Mouse (Mus musculus) WW6 (cell line): ENCODE data around the gene Scd3.
"Not testable (repeated sequence)": the region's sequence is repeated elsewhere in the genome, so short reads cannot be mapped to it uniquely, and the experiment has no call there.

Experiments
- DNase-seq: peaks from one replicate; pipeline ENCODE4 v3.0.0-alpha.2; 2013; ENCODE audit warnings: low read depth, low spot score

Scd3 gene

DNA sequence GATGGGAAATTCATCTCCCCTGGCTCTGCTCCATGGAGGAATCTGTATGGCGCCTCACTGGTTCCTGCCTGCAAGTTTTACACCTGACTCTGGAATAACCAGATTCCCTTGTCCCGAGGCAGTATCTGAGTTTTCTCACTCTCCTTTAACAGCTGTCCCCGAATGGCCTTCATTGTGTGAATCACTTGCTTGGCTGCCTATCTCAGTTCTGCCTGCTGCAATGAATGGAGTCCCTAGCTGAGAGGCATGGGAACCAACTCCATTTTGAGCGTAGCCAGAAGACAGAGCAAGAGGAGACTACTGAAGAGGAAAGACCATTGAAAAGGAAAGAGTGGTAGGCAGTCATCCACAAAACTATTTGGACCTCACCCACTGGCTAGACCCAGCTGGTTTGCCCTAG, 70.6 kb downstream of the Scd3 start:
- no peak for DNase-seq

GRCm38 (mm10) chr19:44274452-44274851, 71.4 kb downstream of the Scd3 start:
- no peak for DNase-seq

GRCm38 (mm10) chr19:44275418-44275817, 72.3 kb downstream of the Scd3 start:
- DNase-seq: no peak

GRCm38 (mm10) chr19:44276861-44277260, 73.8 kb downstream of the Scd3 start:
- no peak for DNase-seq

DNA sequence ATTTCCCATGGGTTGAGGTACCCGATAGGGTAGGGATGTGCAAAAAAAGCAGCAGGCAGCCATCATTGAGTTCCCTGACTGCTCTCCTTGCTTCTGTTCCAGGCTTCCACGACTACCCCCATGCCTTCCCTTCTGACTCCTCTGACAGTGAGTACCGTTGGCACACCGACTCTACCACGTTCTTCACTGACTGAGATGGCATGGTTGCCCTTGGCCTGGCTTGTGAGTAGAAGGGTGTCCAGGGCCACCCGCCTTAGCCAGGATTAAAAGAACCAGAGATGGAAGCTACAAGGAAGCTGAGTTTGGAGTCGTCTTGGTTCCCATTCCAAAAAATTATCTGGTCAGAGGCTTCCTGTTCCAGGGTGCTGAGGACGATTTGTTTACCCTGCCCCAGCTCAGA, 74.9 kb downstream of the Scd3 start:
- no peak for DNase-seq

DNA sequence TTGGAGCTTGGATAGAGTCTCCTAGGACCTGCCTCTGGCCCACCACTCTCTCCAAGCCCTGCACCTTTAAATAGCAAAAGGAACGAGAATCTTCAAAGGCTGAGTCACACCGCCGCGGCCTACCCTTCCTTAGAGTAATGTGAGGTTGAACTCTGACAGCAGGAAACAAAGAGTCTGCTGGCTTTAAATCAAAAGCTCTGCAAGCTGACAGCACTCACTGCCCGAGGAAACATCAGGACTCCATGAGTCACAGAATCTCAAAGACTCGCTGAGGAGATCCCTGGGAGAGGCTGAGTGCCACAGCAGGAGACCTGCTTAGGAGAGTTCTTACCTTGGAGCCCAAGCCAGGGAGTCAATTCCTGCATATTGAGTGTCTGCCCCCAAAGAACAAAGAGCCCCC, 77.7 kb downstream of the Scd3 start:
- no peak for DNase-seq

DNA sequence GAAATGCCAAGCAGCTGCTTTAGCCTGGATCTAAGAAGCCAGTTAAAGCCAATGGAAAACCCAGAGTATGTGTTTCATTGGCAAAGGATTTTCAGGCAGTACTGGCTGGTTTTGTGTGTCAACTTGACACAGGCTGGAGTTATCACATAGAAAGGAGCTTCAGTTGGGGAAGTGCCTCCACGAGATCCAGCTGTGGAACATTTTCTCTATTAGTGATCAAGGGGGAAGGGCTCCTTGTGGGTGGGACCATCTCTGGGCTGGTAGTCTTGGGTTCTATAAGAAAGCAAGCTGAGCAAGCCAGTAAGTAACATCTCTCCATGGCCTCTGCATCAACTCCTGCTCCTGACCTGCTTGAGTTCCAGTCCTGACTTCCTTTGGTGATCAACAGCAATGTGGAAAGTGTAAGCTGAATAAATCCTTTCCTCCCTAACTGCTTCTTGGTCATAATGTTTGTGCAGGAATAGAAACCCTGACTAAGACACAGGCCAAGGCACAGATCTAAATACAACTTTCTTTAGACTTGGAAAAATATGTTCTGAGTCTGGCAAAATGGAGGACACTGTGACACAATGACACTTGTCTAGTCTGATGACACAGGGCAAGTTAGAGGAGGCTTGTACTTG, 78.9 kb downstream of the Scd3 start:
- DNase-seq: not testable (repeated sequence)

DNA sequence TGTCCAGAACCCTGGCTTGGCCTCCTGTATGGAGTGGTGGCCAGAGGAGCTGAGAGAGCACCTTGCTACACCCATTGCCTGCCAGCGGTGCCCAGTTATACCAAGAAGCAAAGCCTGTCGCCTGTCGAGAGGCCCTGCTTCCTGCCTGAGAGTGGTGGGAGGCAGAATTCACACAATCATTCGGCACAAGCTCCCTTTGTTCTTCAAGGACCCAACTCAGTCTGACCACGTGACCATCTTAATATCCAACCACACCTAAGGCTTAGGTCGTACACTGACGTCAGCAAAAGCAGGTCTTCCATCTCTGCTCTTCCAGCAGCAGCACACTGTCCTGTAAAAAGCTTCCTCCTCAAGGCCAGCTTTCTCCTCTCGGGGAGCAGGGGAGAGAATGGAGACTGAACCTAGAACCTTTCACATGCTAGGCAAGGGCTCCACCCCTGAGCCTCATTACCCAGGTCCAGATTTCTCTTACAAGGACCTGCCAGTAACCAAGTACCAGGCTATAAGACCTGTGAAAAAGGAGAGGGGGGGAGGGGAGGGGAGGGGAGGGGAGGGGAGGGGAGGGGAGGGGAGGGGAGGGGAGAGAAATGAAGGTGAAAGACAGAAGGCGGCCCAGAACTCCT, 79.6 kb downstream of the Scd3 start:
- no peak for DNase-seq

DNA sequence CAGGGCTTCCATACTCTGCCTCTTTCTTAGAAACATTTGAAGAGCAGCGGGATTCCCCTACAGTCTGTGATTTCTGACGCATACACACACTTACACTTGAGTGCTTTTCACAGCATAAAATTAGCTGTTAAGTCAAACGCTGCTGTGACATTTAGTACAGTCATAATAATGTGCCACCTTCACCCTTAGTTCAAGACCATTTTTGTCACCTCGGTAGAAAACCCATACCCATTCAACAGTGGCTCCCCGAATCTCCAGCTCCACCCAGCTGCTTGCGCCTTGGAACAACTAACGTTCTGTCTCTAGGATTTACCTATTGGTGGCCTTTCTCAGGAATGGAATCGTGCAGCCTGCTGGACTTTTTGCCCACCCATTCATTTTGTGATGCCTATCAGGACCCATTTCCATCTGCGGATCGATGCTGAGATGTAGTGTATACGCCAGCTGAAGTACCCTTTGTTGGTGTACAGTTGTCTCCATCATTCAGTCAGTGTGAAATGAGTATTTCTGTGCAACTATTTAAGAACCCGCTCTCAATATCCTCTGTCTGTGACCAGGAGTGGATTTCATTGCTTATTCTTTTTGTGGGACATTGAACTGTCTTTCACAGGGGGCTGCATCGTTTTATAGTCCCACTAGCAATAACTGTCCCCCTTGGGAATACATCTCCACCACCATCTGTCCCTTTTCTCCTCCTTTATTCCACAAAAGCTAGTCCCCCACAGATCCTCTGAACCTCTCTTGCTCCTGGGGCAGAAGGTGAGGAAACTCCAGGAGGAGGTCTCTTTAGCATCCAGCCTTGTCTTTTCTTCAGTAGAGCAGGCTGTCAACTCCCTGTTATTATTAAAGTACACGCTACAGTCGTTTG, 80.3 kb downstream of the Scd3 start:
- no peak for DNase-seq

DNA sequence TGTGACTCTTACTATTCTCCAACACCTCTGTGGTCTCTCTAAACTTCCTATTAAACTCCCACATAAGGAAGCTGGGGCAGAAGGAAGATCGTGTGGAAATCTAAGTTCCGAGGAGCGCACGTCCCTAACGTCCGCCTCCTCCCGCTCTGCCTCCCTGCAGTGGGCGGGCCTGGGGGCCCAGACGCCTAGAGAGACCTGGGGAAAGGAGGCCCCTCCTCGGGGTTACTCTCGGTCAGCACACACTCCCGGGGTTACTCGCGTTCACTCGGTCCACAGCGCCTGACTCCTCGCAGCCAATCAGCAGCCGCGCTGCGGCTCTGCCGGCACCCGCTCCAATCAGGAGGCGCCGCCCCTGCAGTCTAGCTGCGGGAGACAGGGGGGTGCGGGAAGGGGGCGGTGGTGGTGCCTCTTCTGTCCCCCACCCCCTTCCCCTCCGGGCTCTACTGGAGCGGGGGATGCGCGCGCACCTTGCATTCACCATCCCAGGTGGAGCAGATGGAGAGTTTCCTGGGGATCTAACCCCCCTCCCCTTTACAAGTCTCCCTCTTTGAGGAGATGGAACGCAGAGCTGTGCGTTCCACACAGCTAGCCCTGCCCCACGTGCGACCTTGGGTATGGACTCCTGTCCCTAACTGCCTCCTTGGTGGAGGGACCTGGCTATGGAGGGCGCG, 81.1 kb downstream of the Scd3 start:
- DNase-seq: peak; percentile 97

DNA sequence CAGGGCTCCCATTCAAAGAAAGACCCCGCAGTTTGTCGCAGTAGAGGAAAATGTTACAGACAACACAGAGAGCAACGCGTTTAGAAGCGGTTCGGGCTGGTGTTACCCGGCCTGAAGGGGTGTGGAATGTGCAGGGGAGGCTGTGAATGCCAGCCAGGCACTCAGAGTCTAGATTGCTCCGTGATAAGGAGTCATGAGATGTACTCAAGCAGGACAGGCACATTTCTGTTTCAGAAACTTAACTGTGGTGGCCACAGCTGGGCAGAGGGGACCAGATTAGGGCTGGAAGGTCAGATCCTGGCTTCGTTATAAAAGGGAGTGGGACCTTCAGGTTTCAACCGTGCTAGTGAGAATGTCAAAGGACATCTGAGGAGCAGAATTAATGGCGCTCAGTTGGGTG, 81.7 kb downstream of the Scd3 start:
- no peak for DNase-seq

GRCm38 (mm10) chr19:44285554-44285953, 82.5 kb downstream of the Scd3 start:
- DNase-seq: no peak

- no peak for DNase-seq
Measured at GRCm38 (mm10) chr19:44286109-44286508, 83.0 kb downstream of the Scd3 start.

DNA sequence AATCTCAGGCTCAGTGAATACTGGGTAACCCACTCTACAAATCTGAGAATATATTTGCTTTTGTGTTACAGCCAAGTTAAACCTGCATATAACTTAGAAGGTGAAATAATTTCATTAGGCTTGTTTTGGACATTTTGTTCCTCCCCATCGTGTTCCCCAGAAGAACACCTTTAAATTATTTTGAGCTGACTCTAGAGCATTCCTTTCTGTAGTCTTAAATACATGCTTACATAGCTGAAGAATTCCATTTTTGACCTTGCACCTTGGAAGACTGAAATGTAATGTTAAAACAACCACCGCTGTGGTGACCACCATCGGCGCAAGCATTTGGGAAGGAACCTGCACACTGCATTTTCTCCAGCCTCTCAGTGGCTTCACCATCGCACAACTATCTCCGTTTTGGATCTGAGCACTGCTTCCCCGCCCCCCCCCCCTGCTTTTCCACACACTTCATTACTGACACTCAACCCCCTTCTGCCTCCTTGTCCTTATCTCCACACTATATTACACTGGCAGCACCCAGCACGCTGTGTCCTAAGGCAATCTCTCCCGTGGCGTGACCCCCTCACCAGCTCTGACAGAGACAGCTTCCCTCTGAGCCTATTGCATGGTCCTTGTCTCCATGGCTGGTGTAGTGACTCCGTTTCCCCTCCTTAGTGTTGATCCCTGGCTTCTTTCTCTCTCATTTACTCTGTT, 84.5 kb downstream of the Scd3 start:
- DNase-seq: no peak

- DNase-seq: no peak
Measured at GRCm38 (mm10) chr19:44292083-44292482, 89.0 kb downstream of the Scd3 start.

- DNase-seq: no peak
Measured at GRCm38 (mm10) chr19:44292483-44292882, 89.4 kb downstream of the Scd3 start.

- no peak for DNase-seq
Measured at GRCm38 (mm10) chr19:44292941-44293768, 90.1 kb downstream of the Scd3 start, which contains the start of gene Scd2. Gene Scd2 (plus strand): TSS chr19:44293674.
